Mouse (Mus musculus) gastrocnemius, adult 8-10 months (tissue): ENCODE results near the gene Sh3pxd2b. TPM values are rescaled to one million over a fixed set of nuclear protein-coding genes. Genes with fewer than 3 reads are reported as not detected.

ENCODE experiments used
- total RNA-seq, 4 experiments: library from RNA; stranded (reverse); gene quantifications; 2 replicates each; pipeline ENCODE4 v1.2.4; 2022

The Sh3pxd2b gene
- total RNA-seq, 4 experiments from 2014 or later: 1.7 to 2.8 (median 2.3) TPM

Other genes with a start within 250 kb of the Sh3pxd2b start
- under 1 TPM in 1 of 4 experiments, not detected in 3; 0.29 TPM for gene Il9r, start 147.5 kb upstream of the Sh3pxd2b start, total RNA-seq
- 10 to 100 TPM in 2 of 4 experiments, 1 to 10 TPM in 2; 9.4 to 12.5 (median 10.0) TPM for gene Snrnp25, start 142.4 kb upstream of the Sh3pxd2b start, total RNA-seq
- gene Rhbdf1, start 125.5 kb upstream of the Sh3pxd2b start, total RNA-seq: 10 to 100 TPM; 13.0 to 16.3 (median 14.4) TPM
- 1 to 10 TPM; 3.9 to 5.9 (median 4.8) TPM for gene Mpg, start 121.3 kb upstream of the Sh3pxd2b start, total RNA-seq
- gene Nprl3, start 80.1 kb upstream of the Sh3pxd2b start, total RNA-seq: 10 to 100 TPM; 22.9 to 27.2 (median 24.6) TPM
- gene Hba-x, start 71.4 kb upstream of the Sh3pxd2b start, total RNA-seq: not detected
- 100 to 1,000 TPM; 119 to 302 (median 188) TPM for gene Hba-a1, start 64.3 kb upstream of the Sh3pxd2b start, total RNA-seq
- not detected for gene Hbq1b, start 60.9 kb upstream of the Sh3pxd2b start, total RNA-seq
- 100 to 1,000 TPM in 3 of 4 experiments, 10 to 100 TPM in 1; 93.3 to 179 (median 137) TPM for gene Hba-a2, start 51.3 kb upstream of the Sh3pxd2b start, total RNA-seq
- gene Hbq1a, start 47.8 kb upstream of the Sh3pxd2b start, total RNA-seq: not detected
- gene Ubtd2, start 107.5 kb downstream of the Sh3pxd2b start, total RNA-seq: 1 to 10 TPM; 6.3 to 7.2 (median 6.6) TPM
- gene Efcab9, start 184.3 kb downstream of the Sh3pxd2b start, total RNA-seq: 1 to 10 TPM in 3 of 4 experiments, under 1 TPM in 1; 0.74 to 1.7 (median 1.3) TPM
- 1 to 10 TPM; 1.2 to 2.4 (median 1.9) TPM for gene Stk10, start 185.5 kb downstream of the Sh3pxd2b start, total RNA-seq